Comparison of ENCODE assay signal across 10 mouse cellular contexts in the genomic region with DNA sequence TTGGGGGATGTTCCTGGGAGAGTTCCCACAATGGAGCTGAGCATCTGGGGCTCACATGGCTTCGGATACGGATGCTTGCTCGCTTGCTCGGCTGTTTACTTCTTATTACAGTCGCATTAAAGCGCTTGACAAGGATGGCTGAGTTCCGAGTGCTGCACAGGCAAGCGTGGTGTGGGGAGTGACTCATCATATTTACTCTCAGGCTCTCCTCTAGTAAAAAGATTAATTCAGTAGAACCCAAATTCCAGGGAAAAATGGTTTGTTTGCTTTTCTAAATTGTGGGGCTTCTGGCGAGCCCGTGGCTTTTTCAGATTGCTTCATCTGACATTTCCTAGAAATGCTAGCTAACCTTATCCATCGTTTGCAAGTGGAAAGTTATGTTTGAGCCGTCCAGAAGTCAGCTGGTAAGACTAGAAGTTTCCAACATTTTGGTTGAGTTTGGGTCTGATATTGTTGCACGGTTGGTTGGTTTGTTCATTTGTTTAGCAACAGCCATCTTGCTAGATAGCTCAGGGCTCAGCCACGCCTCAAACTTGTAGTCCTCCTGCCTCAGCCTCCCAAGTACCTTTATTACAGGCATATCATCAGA. TPM values are rescaled to one million over a fixed set of nuclear protein-coding genes. Genes with fewer than 3 reads are reported as not detected.
DNase-seq lines count a peak whose midpoint lies in the region; ATAC-seq and TF ChIP-seq lines count a peak whose summit lies in the region.
"Had no signal": no experiment of that assay in that cellular context is flagged by ENCODE, and none has a peak within 500 bp of the region (broad histone marks: within the 10 kb centered on the region; RNA-seq: fewer than 3 reads in every experiment).

No protein-coding gene starts in this region.

- no peak overlapping the region for H3K4me3 ChIP-seq in hindbrain, postnatal 0 days (ENCODE audit: low read length)
- no peak overlapping the region for H3K4me3 ChIP-seq in hindbrain, embryonic 16.5 days (ENCODE audit: low read length)
- H3K4me3 ChIP-seq in small intestine, adult 2 months (ENCODE audit: low read depth, low read length) = no peak overlapping the region
- H3K4me3 ChIP-seq: liver, embryonic 13.5 days had no signal

- H3K36me3 ChIP-seq in hindbrain, postnatal 0 days (ENCODE audit: insufficient read depth, low read length) = no peaks in the 10 kb centered on the region
- no peaks in the 10 kb centered on the region for H3K36me3 ChIP-seq in hindbrain, embryonic 16.5 days (ENCODE audit: control insufficient read depth, insufficient read depth, low read length)
- no peaks in the 10 kb centered on the region for H3K36me3 ChIP-seq in small intestine, adult 2 months (ENCODE audit: control insufficient read depth, insufficient read depth, low read length)
- H3K36me3 ChIP-seq: liver, embryonic 13.5 days had no signal

- TF ChIP-seq CTCF in hindbrain, postnatal 0 days (IDR thresholded peaks at IDR 0.05; ENCODE audit: low read depth) = no peak
- TF ChIP-seq CTCF in small intestine, adult 2 months (IDR thresholded peaks at IDR 0.05; ENCODE audit: extremely low read depth, insufficient read length, insufficient replicate concordance, low read depth, low read length) = no peak

- H3K4me1 ChIP-seq in hindbrain, postnatal 0 days (ENCODE audit: insufficient read depth, low read length) = peaks cover 5% of the 10 kb centered on the region; the same call in 1 of the 2 replicates
- H3K4me1 ChIP-seq in hindbrain, embryonic 16.5 days (ENCODE audit: control insufficient read depth, insufficient read depth, low read depth, low read length) = no peaks in the 10 kb centered on the region
- H3K4me1 ChIP-seq in small intestine, adult 2 months (ENCODE audit: control insufficient read depth, insufficient read depth, insufficient read length, low read length) = peaks cover 30% of the 10 kb centered on the region

- 63% methylated on average over 14 of the region's 14 CpGs for WGBS in hindbrain, postnatal 0 days
- 80% methylated on average over 14 of the region's 14 CpGs for WGBS in hindbrain, embryonic 16.5 days
- 69% methylated on average over 14 of the region's 14 CpGs for WGBS in small intestine, adult 2 months

- H3K9ac ChIP-seq in hindbrain, postnatal 0 days (replicated peaks; ENCODE audit: low read length) = no peak overlapping the region
- no peak overlapping the region for H3K9ac ChIP-seq in hindbrain, embryonic 16.5 days (ENCODE audit: low read depth, low read length)
- H3K9ac ChIP-seq: liver, embryonic 13.5 days had no signal

- no peak overlapping the region for H3K4me2 ChIP-seq in hindbrain, postnatal 0 days (ENCODE audit: low read depth, low read length)
- no peak overlapping the region for H3K4me2 ChIP-seq in hindbrain, embryonic 16.5 days (ENCODE audit: low read length)
- H3K4me2 ChIP-seq: liver, embryonic 13.5 days had no signal

- DNase-seq in hindbrain, postnatal 0 days (ENCODE audit: low spot score) = peak; percentile 58
- DNase-seq in ovary, adult 18-20 months (ENCODE audit: low spot score) = peak; percentile 40
- DNase-seq in ovary, postnatal 10 days (ENCODE audit: low spot score) = no peak
- peak; percentile 81 for DNase-seq in brain, adult 2 months (ENCODE audit: low read depth, low spot score)
- no peak for DNase-seq in thymus, postnatal 4 days
- no peak for DNase-seq in adrenal gland, postnatal 14 days
- DNase-seq: liver, embryonic 13.5 days had no signal

- no peak for TF ChIP-seq POLR2A in small intestine, adult 2 months (IDR thresholded peaks at IDR 0.05; ENCODE audit: low read depth, low read length)

- peak overlapping the region; percentile 37; the same call in 1 of the 2 replicates for H3K27ac ChIP-seq in hindbrain, postnatal 0 days
- no peak overlapping the region for H3K27ac ChIP-seq in hindbrain, embryonic 16.5 days (ENCODE audit: low read depth, low read length)
- H3K27ac ChIP-seq in small intestine, adult 2 months (ENCODE audit: insufficient read depth, low read depth, low read length) = 0 out of 2 replicates have a peak overlapping the region, but pooled peaks have one; percentile 3
- H3K27ac ChIP-seq: liver, embryonic 13.5 days had no signal

- no peaks in the 10 kb centered on the region for H3K27me3 ChIP-seq in hindbrain, postnatal 0 days (ENCODE audit: insufficient read depth, low read length)
- H3K27me3 ChIP-seq in hindbrain, embryonic 16.5 days (replicated peaks; ENCODE audit: control insufficient read depth, insufficient read depth, low read length) = no peaks in the 10 kb centered on the region
- H3K27me3 ChIP-seq in small intestine, adult 2 months (ENCODE audit: control insufficient read depth, insufficient read depth, low read length) = no peaks in the 10 kb centered on the region
- H3K27me3 ChIP-seq: liver, embryonic 13.5 days had no signal

- peaks cover 4% of the 10 kb centered on the region for H3K9me3 ChIP-seq in hindbrain, postnatal 0 days (ENCODE audit: low read length)
- peaks cover 3% of the 10 kb centered on the region; the same call in 1 of the 2 replicates for H3K9me3 ChIP-seq in hindbrain, embryonic 16.5 days (ENCODE audit: control insufficient read depth, low read length)
- H3K9me3 ChIP-seq: liver, embryonic 13.5 days had no signal

- ATAC-seq in hindbrain, postnatal 0 days = no peak
- ATAC-seq in hindbrain, embryonic 16.5 days = no peak
- ATAC-seq: forebrain, embryonic 16.5 days had no signal

RNA-seq across cellular contexts. Expression of gene Gm9887, which starts 46.9 kb away (rescaled TPM):
- total RNA-seq in hindbrain, postnatal 0 days (2014; rRNA removed) = not detected in 2 replicates
- 0.43 and 1.5 TPM in 2 replicates for polyA plus RNA-seq in hindbrain, postnatal 0 days (2015; fragmentation: Nextera tagmentation; extraction: Ambion mirVana)
- polyA plus RNA-seq in hindbrain, embryonic 16.5 days (2015; fragmentation: Nextera tagmentation; extraction: Ambion mirVana) = 0.56 and 0.66 TPM in 2 replicates
- 1.9 and 5.4 TPM in 2 replicates for polyA plus RNA-seq in small intestine, adult 2 months (2012; rRNA removed)
- 1.2 TPM in 1 of 2 replicates, not detected in the other for total RNA-seq in adrenal gland, postnatal 14 days (2021)

RNA-seq across cellular contexts. Expression of gene Arf6, which starts 47.2 kb away (rescaled TPM):
- 112 and 132 TPM in 2 replicates for total RNA-seq in hindbrain, postnatal 0 days (2014; rRNA removed)
- 41.6 and 43.5 TPM in 2 replicates for polyA plus RNA-seq in hindbrain, postnatal 0 days (2015; fragmentation: Nextera tagmentation; extraction: Ambion mirVana)
- polyA plus RNA-seq in hindbrain, embryonic 16.5 days (2015; fragmentation: Nextera tagmentation; extraction: Ambion mirVana) = 20.7 and 21.8 TPM in 2 replicates
- polyA plus RNA-seq in small intestine, adult 2 months (2012; rRNA removed) = 223 and 652 TPM in 2 replicates
- 111 and 117 TPM in 2 replicates for total RNA-seq in adrenal gland, postnatal 14 days (2021)

Comparison
In these comparisons a context has a peak if more than half of its experiments do, and no peak if none do; other contexts are left out.
1. DNase-seq: peak in hindbrain, postnatal 0 days (single experiment), ovary, adult 18-20 months (single experiment) and brain, adult 2 months (single experiment); none in ovary, postnatal 10 days (single experiment), thymus, postnatal 4 days (single experiment) and adrenal gland, postnatal 14 days (single experiment).